Mouse (Mus musculus) MEL (cell line): Measurements from ENCODE around the gene Maco1. TPM values are rescaled to one million over a fixed set of nuclear protein-coding genes. Genes with fewer than 3 reads are reported as not detected.

Experiments used
- DNase-seq: peaks from one replicate; pipeline ENCODE4 v3.0.0; 2011; ENCODE audit warnings: low read depth, low spot score
- H3K27ac ChIP-seq: 2 replicates; pipeline ENCODE4 v1.5.1; 2012; ENCODE audit warnings: low read depth, mild to moderate bottlenecking, control low read depth, low read length, moderate library complexity; ENCODE audit not compliant: control insufficient read depth
- H3K27me3 ChIP-seq, 2 experiments: fragments of 150-350 bp in 1 of 2; sonication (generic) in 1 of 2; 2 replicates each; pipeline ENCODE4 v1.6.1; 2012; ENCODE audit warnings: low read length in 2 of 2, mild to moderate bottlenecking in 2 of 2, improper control_type of control experiment in 1 of 2, moderate library complexity in 1 of 2; ENCODE audit not compliant: insufficient read depth in 2 of 2, control insufficient read depth in 1 of 2
- H3K36me3 ChIP-seq, 2 experiments: 2 replicates each; pipeline ENCODE4 v1.6.1; 2012 to 2014; ENCODE audit warnings: low read length in 2 of 2, improper control_type of control experiment in 1 of 2, inconsistent platforms in 1 of 2, mild to moderate bottlenecking in 1 of 2; ENCODE audit not compliant: insufficient read depth in 2 of 2, control insufficient read depth in 1 of 2
- H3K4me1 ChIP-seq, 2 experiments: fragments of 150-350 bp in 1 of 2; sonication (generic) in 1 of 2; 2 replicates each; pipeline ENCODE4 v1.6.1; 2012; ENCODE audit warnings: low read length in 2 of 2, improper control_type of control experiment in 1 of 2, mild to moderate bottlenecking in 1 of 2; ENCODE audit not compliant: insufficient read depth in 2 of 2, control insufficient read depth in 1 of 2
- H3K4me3 ChIP-seq, 2 experiments: fragments of 150-350 bp in 1 of 2; sonication (generic) in 1 of 2; 2 replicates each; pipeline ENCODE4 v1.5.1; 2012; ENCODE audit warnings: low read depth in 2 of 2, low read length in 2 of 2, mild to moderate bottlenecking in 2 of 2, moderate library complexity in 2 of 2, control low read depth in 1 of 2, improper control_type of control experiment in 1 of 2; ENCODE audit not compliant: control insufficient read depth in 1 of 2, insufficient read depth in 1 of 2
- H3K79me2 ChIP-seq: 2 replicates; pipeline ENCODE4 v1.6.1; 2012; ENCODE audit warnings: mild to moderate bottlenecking, low read length, moderate library complexity; ENCODE audit not compliant: control insufficient read depth, poor library complexity, insufficient read depth
- H3K9ac ChIP-seq: 2 replicates; pipeline ENCODE4 v1.6.1; 2012; ENCODE audit warnings: low read depth, mild to moderate bottlenecking, control low read depth, low read length, moderate library complexity; ENCODE audit not compliant: control insufficient read depth, poor library complexity, severe bottlenecking
- H3K9me3 ChIP-seq: fragments of 150-350 bp; sonication (generic); replicated peaks from 2 replicates; pipeline ENCODE4 v1.6.1; 2012; ENCODE audit warnings: mild to moderate bottlenecking, low read length, improper control_type of control experiment, moderate library complexity; ENCODE audit not compliant: insufficient read depth
- BHLHE40 ChIP-seq: IDR thresholded peaks from 2 replicates; pipeline ENCODE4 v1.6.1; 2012; ENCODE audit warnings: low read depth, mild to moderate bottlenecking, inconsistent platforms, low read length, improper control_type of control experiment, borderline replicate concordance
- CHD1 ChIP-seq: IDR thresholded peaks from 2 replicates; pipeline ENCODE4 v1.6.1; 2012; ENCODE audit warnings: low read depth, mild to moderate bottlenecking, inconsistent platforms, low read length, improper control_type of control experiment
- CHD2 ChIP-seq: IDR thresholded peaks from 2 replicates; pipeline ENCODE4 v1.6.1; 2011; ENCODE audit warnings: low read length, improper control_type of control experiment
- CTCF ChIP-seq, 3 experiments: IDR thresholded peaks in 2 of 3; conservative IDR thresholded peaks in 1 of 3; 2 replicates each; pipeline ENCODE4 v1.5.1; 2011 to 2012; ENCODE audit warnings: low read length in 3 of 3, low read depth in 2 of 3, mild to moderate bottlenecking in 2 of 3, improper control_type of control experiment in 1 of 3, inconsistent platforms in 1 of 3, mixed read lengths in 1 of 3, moderate library complexity in 1 of 3; ENCODE audit not compliant: control insufficient read depth in 1 of 3, insufficient read depth in 1 of 3, poor library complexity in 1 of 3, severe bottlenecking in 1 of 3
- E2F4 ChIP-seq: IDR thresholded peaks from 2 replicates; pipeline ENCODE4 v1.6.1; 2011; ENCODE audit warnings: low read depth, low read length, improper control_type of control experiment, borderline replicate concordance
- ELF1 ChIP-seq: IDR thresholded peaks from 2 replicates; pipeline ENCODE4 v1.6.1; 2014; ENCODE audit warnings: low read depth, mild to moderate bottlenecking, inconsistent platforms, low read length, improper control_type of control experiment, moderate library complexity
- EP300 ChIP-seq, 2 experiments: IDR thresholded peaks; 2 replicates each; pipeline ENCODE4 v1.6.1; 2011; ENCODE audit warnings: improper control_type of control experiment in 2 of 2, low read length in 2 of 2, low read depth in 1 of 2, mild to moderate bottlenecking in 1 of 2
- ETS1 ChIP-seq: IDR thresholded peaks from 2 replicates; pipeline ENCODE4 v1.6.1; 2012; ENCODE audit warnings: low read depth, mild to moderate bottlenecking, inconsistent platforms, low read length, improper control_type of control experiment, moderate library complexity
- GABPA ChIP-seq: IDR thresholded peaks from 2 replicates; pipeline ENCODE4 v1.6.1; 2012; ENCODE audit warnings: low read depth, mild to moderate bottlenecking, inconsistent platforms, low read length, improper control_type of control experiment, moderate library complexity
- GATA1 ChIP-seq: IDR thresholded peaks from 2 replicates; pipeline ENCODE4 v1.6.1; 2011; ENCODE audit warnings: low read depth, low read length, improper control_type of control experiment
- HCFC1 ChIP-seq: IDR thresholded peaks from 2 replicates; pipeline ENCODE4 v1.6.1; 2012; ENCODE audit warnings: low read depth, mild to moderate bottlenecking, inconsistent platforms, low read length, improper control_type of control experiment, moderate library complexity
- JUND ChIP-seq: IDR thresholded peaks from 2 replicates; pipeline ENCODE4 v1.6.1; 2011; ENCODE audit warnings: low read depth, mild to moderate bottlenecking, improper control_type of control experiment, low read length
- KAT2A ChIP-seq: conservative IDR thresholded peaks from 2 replicates; pipeline ENCODE4 v1.6.1; 2012; ENCODE audit warnings: low read depth, low read length, improper control_type of control experiment, inconsistent platforms
- MAX ChIP-seq: IDR thresholded peaks from 2 replicates; pipeline ENCODE4 v1.6.1; 2011; ENCODE audit warnings: low read length, improper control_type of control experiment
- MEF2A ChIP-seq: IDR thresholded peaks from 2 replicates; pipeline ENCODE4 v1.6.1; 2014; ENCODE audit warnings: low read depth, mild to moderate bottlenecking, inconsistent platforms, low read length, improper control_type of control experiment; ENCODE audit not compliant: poor library complexity, insufficient replicate concordance, severe bottlenecking; ENCODE audit errors: extremely low read depth
- MXI1 ChIP-seq: IDR thresholded peaks from 2 replicates; pipeline ENCODE4 v1.6.1; 2011; ENCODE audit warnings: mild to moderate bottlenecking, low read depth, low read length, improper control_type of control experiment
- MYB ChIP-seq: IDR thresholded peaks from 2 replicates; pipeline ENCODE4 v1.6.1; 2011; ENCODE audit warnings: mild to moderate bottlenecking, low read depth, low read length, improper control_type of control experiment
- NELFE ChIP-seq: IDR thresholded peaks from 2 replicates; pipeline ENCODE4 v1.6.1; 2011; ENCODE audit warnings: low read depth, low read length, improper control_type of control experiment
- POLR2A ChIP-seq, 2 experiments: IDR thresholded peaks; 2 replicates each; pipeline ENCODE4 v1.6.1; 2011 to 2012; ENCODE audit warnings: low read length in 2 of 2, mild to moderate bottlenecking in 2 of 2, control low read depth in 1 of 2, improper control_type of control experiment in 1 of 2, low read depth in 1 of 2, moderate library complexity in 1 of 2; ENCODE audit not compliant: control insufficient read depth in 1 of 2, insufficient read depth in 1 of 2, poor library complexity in 1 of 2
- POLR2AphosphoS5 ChIP-seq: IDR thresholded peaks from 2 replicates; pipeline ENCODE4 v1.6.1; 2012; ENCODE audit warnings: low read depth, borderline replicate concordance, mild to moderate bottlenecking, inconsistent platforms, low read length, moderate library complexity, mixed read lengths
- RAD21 ChIP-seq: IDR thresholded peaks from 2 replicates; pipeline ENCODE4 v1.6.1; 2011; ENCODE audit warnings: mild to moderate bottlenecking, low read depth, low read length, improper control_type of control experiment
- RCOR1 ChIP-seq: IDR thresholded peaks from 2 replicates; pipeline ENCODE4 v1.6.1; 2012; ENCODE audit warnings: low read depth, mild to moderate bottlenecking, inconsistent platforms, low read length, improper control_type of control experiment
- SIN3A ChIP-seq: IDR thresholded peaks from 2 replicates; pipeline ENCODE4 v1.6.1; 2012; ENCODE audit warnings: low read length, improper control_type of control experiment, inconsistent platforms
- SMC3 ChIP-seq: IDR thresholded peaks from 2 replicates; pipeline ENCODE4 v1.6.1; 2011; ENCODE audit warnings: low read depth, low read length, improper control_type of control experiment
- TAL1 ChIP-seq: IDR thresholded peaks from 2 replicates; pipeline ENCODE4 v1.6.1; 2012; ENCODE audit warnings: mild to moderate bottlenecking, inconsistent platforms, low read length, moderate library complexity, mixed read lengths
- TBP ChIP-seq: IDR thresholded peaks from 2 replicates; pipeline ENCODE4 v1.8.0; 2011; ENCODE audit warnings: low read depth, low read length, improper control_type of control experiment
- UBTF ChIP-seq: IDR thresholded peaks from 2 replicates; pipeline ENCODE4 v1.6.1; 2012; ENCODE audit warnings: low read depth, mild to moderate bottlenecking, inconsistent platforms, low read length, improper control_type of control experiment, moderate library complexity, borderline replicate concordance; ENCODE audit not compliant: insufficient read depth
- USF2 ChIP-seq, 2 experiments: IDR thresholded peaks; 2 replicates each; pipeline ENCODE4 v1.6.1; 2011 to 2012; ENCODE audit warnings: improper control_type of control experiment in 2 of 2, low read length in 2 of 2, borderline replicate concordance in 1 of 2, inconsistent platforms in 1 of 2, low read depth in 1 of 2, mild to moderate bottlenecking in 1 of 2; ENCODE audit not compliant: insufficient read depth in 1 of 2
- ZC3H11A ChIP-seq: IDR thresholded peaks from 2 replicates; pipeline ENCODE4 v1.6.1; 2012; ENCODE audit warnings: low read depth, mild to moderate bottlenecking, inconsistent platforms, low read length, improper control_type of control experiment
- ZKSCAN1 ChIP-seq: IDR thresholded peaks from 2 replicates; pipeline ENCODE4 v1.6.1; 2012; ENCODE audit warnings: low read depth, mild to moderate bottlenecking, inconsistent platforms, low read length, improper control_type of control experiment, moderate library complexity
- ZMIZ1 ChIP-seq: IDR thresholded peaks from 2 replicates; pipeline ENCODE4 v1.6.1; 2012; ENCODE audit warnings: low read depth, mild to moderate bottlenecking, inconsistent platforms, low read length, improper control_type of control experiment, moderate library complexity
- ZNF384 ChIP-seq: IDR thresholded peaks from 2 replicates; pipeline ENCODE4 v1.6.1; 2012; ENCODE audit warnings: low read depth, mild to moderate bottlenecking, inconsistent platforms, low read length, improper control_type of control experiment
- polyA plus RNA-seq, 2 experiments: library from polyadenylated mRNA; stranded (reverse) in 1 of 2; unstranded in 1 of 2; fragments of >175 nt in 1 of 2; fragments of >200 nt in 1 of 2; gene quantifications; 2 replicates each; pipeline versions ENCODE4 v1.2.1 to v1.2.4; 2012; ENCODE audit warnings: low replicate concordance in 2 of 2, low read depth in 1 of 2; ENCODE audit not compliant: insufficient read length in 2 of 2, insufficient read depth in 1 of 2, missing spikeins in 1 of 2
- total RNA-seq: library from RNA; depleted of rRNA; stranded (reverse); fragments of 300-350 nt; gene quantifications from 2 replicates; pipeline ENCODE4 v1.2.3, GENCODE M21; 2012

Maco1 gene
- total and polyA plus RNA-seq, 3 experiments = 22.2 to 35.9 TPM; not detected in 1

GRCm38 (mm10) chr4:134766277-134766676 lies 86.9 kb downstream of the Maco1 start:
- Histone ChIP-seq H3K9ac (no peak overlapping the region), H3K27ac (no peak overlapping the region)
- TF ChIP-seq ZNF384 = no peak
- 0 out of 2 replicates have a peak, but pooled peaks have one; percentile 61 for TF ChIP-seq CHD1
- TF ChIP-seq JUND = no peak
- TF ChIP-seq EP300 (IDR thresholded peaks at IDR 0.05; ENCODE audit: low read depth in 1 of 2, low read length in 2 of 2) = no peak

GRCm38 (mm10) chr4:134764333-134764732 lies 88.8 kb downstream of the Maco1 start:
- Histone ChIP-seq H3K36me3 (peaks cover 0 to 49% of the 10 kb centered on the region in 2 experiments; a peak in 2 of 4 replicates), H3K4me3 (peak overlapping the region; percentile 20 to 38), H3K79me2 (peaks cover 52% of the 10 kb centered on the region), H3K9me3 (no peaks in the 10 kb centered on the region), H3K27me3 (no peaks in the 10 kb centered on the region), H3K27ac (peak overlapping the region; percentile 89), H3K9ac (peak overlapping the region; percentile 60), H3K4me1 (peaks cover 34 to 72% of the 10 kb centered on the region in 2 experiments)
- peak; percentile 85 for DNase-seq
- peak; percentile 71 for TF ChIP-seq SIN3A
- TF ChIP-seq TAL1 = peak; percentile 5; the same call in 1 of the 2 replicates
- peak; percentile 32; the same call in 1 of the 2 replicates for TF ChIP-seq GATA1
- TF ChIP-seq BHLHE40 = no peak
- no peak for TF ChIP-seq USF2 (IDR thresholded peaks at IDR 0.05; ENCODE audit: borderline replicate concordance in 1 of 2, insufficient read depth in 1 of 2, low read depth in 1 of 2, low read length in 2 of 2)
- TF ChIP-seq RCOR1 = peak; percentile 42; the same call in 1 of the 2 replicates
- TF ChIP-seq NELFE = peak; percentile 39
- no peak for TF ChIP-seq MXI1
- no peak for TF ChIP-seq ZMIZ1
- TF ChIP-seq MAX = peak; percentile 64
- TF ChIP-seq ETS1 = peak; percentile 69
- no peak for TF ChIP-seq KAT2A
- TF ChIP-seq POLR2AphosphoS5 = no peak
- TF ChIP-seq CTCF (IDR thresholded peaks at IDR 0.05 in 2 of 3, conservative IDR thresholded peaks at IDR 0.05 in 1 of 3; ENCODE audit: control insufficient read depth in 1 of 3, insufficient read depth in 1 of 3, low read depth in 2 of 3, low read length in 3 of 3, poor library complexity in 1 of 3, severe bottlenecking in 1 of 3) = no peak
- peak; percentile 13; the same call in 1 of the 2 replicates for TF ChIP-seq ELF1
- peak; percentile 51 for TF ChIP-seq HCFC1
- TF ChIP-seq ZC3H11A = no peak
- TF ChIP-seq UBTF = no peak
- no peak for TF ChIP-seq MYB
- peak; percentile 72; the same call in 1 of the 2 replicates for TF ChIP-seq TBP
- no peak for TF ChIP-seq RAD21
- TF ChIP-seq POLR2A (IDR thresholded peaks at IDR 0.05; ENCODE audit: control insufficient read depth in 1 of 2, insufficient read depth in 1 of 2, low read depth in 1 of 2, low read length in 2 of 2, poor library complexity in 1 of 2) = peak; percentile 69; a peak in 2 of 4 replicates
- no peak for TF ChIP-seq GABPA
- no peak for TF ChIP-seq CHD2
- no peak for TF ChIP-seq ZNF384
- no peak for TF ChIP-seq MEF2A
- no peak for TF ChIP-seq SMC3
- TF ChIP-seq E2F4 = no peak
- TF ChIP-seq ZKSCAN1 = no peak

More at GRCm38 (mm10) chr4:134766277-134766676, 86.9 kb downstream of the Maco1 start:
- peaks cover 24 to 55% of the 10 kb centered on the region in 2 experiments for H3K4me1 ChIP-seq
- no peak for DNase-seq
- H3K36me3 ChIP-seq = peaks cover 0 to 37% of the 10 kb centered on the region in 2 experiments; a peak in 2 of 4 replicates
- H3K4me3 ChIP-seq = peak overlapping the region; percentile 84 to 94; a peak in 3 of 4 replicates
- H3K9me3 ChIP-seq = no peaks in the 10 kb centered on the region
- peaks cover 42% of the 10 kb centered on the region for H3K79me2 ChIP-seq
- H3K27me3 ChIP-seq = no peaks in the 10 kb centered on the region
